Mouse (Mus musculus): ENCODE results near the gene Dclk1. TPM values are rescaled to one million over a fixed set of nuclear protein-coding genes. Genes with fewer than 3 reads are reported as not detected.

The Dclk1 gene
- polyA plus RNA-seq, 1 experiment from 2014 or later = 277 TPM

DNA sequence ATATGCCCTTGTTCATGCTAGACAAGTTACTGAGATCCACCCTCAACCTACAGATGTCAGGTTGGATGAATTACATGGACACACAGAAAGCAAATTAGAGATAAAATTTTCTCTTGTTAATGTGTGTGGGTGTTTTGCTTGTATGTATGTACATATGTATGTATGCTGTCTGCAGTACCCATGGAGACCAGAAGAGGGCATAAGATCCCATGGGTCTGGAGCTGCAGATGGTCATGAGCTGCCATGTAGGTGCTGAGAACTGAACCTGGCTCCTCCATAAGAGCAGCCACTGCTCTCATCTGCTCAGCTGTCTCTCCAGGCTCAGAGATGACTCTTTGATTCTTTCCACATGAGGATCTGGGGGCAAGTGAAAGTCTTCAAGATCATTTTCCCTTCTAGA, 89.5 kb downstream of the Dclk1 start:
- no peaks in the 10 kb centered on the region for H3K27me3 ChIP-seq (replicated peaks; ENCODE audit: control insufficient read depth, insufficient read depth, low read length)
- H3K9me3 ChIP-seq (ENCODE audit: control insufficient read depth, low read length) = no peaks in the 10 kb centered on the region; the same call in 1 of the 2 replicates
- H3K4me2 ChIP-seq (ENCODE audit: low read length) = no peak overlapping the region
- H3K4me1 ChIP-seq (replicated peaks; ENCODE audit: control insufficient read depth, insufficient read depth, low read length) = no peaks in the 10 kb centered on the region
- no peaks in the 10 kb centered on the region for H3K36me3 ChIP-seq (ENCODE audit: control insufficient read depth, insufficient read depth)
- H3K9ac ChIP-seq (replicated peaks; ENCODE audit: low read depth, low read length) = no peak overlapping the region
- no peak overlapping the region for H3K27ac ChIP-seq (ENCODE audit: low read length)
- H3K4me3 ChIP-seq (replicated peaks; ENCODE audit: low read length) = no peak overlapping the region
- ATAC-seq = no peak

DNA sequence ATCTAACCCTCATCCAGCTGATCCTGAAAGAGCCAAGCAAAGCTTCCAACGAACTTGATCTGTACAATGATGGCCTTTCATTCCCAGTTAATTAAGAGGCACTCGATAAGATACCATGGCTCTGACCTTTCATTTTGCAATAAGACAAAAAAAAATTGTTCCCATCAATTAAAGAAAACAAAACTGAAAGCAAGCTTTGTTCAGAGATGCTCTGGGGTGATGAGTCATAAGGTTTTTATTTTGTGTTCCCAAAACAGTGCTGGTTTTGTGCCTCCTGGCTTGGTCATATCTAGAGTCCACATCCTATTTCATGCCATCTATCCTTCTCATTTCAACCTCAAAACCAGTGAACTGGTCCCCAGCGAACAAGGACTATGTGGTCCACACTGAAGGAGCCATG, 91.3 kb downstream of the Dclk1 start:
- Histone ChIP-seq H3K27ac (ENCODE audit: low read length) (no peak overlapping the region), H3K4me3 (replicated peaks; ENCODE audit: low read length) (no peak overlapping the region), H3K27me3 (replicated peaks; ENCODE audit: control insufficient read depth, insufficient read depth, low read length) (no peaks in the 10 kb centered on the region), H3K36me3 (ENCODE audit: control insufficient read depth, insufficient read depth) (no peaks in the 10 kb centered on the region), H3K4me1 (replicated peaks; ENCODE audit: control insufficient read depth, insufficient read depth, low read length) (no peaks in the 10 kb centered on the region), H3K9ac (replicated peaks; ENCODE audit: low read depth, low read length) (no peak overlapping the region), H3K9me3 (ENCODE audit: control insufficient read depth, low read length) (no peaks in the 10 kb centered on the region; the same call in 1 of the 2 replicates), H3K4me2 (ENCODE audit: low read length) (no peak overlapping the region)
- ATAC-seq = no peak
- 55% methylated on average over 3 of the region's 3 CpGs for WGBS

DNA sequence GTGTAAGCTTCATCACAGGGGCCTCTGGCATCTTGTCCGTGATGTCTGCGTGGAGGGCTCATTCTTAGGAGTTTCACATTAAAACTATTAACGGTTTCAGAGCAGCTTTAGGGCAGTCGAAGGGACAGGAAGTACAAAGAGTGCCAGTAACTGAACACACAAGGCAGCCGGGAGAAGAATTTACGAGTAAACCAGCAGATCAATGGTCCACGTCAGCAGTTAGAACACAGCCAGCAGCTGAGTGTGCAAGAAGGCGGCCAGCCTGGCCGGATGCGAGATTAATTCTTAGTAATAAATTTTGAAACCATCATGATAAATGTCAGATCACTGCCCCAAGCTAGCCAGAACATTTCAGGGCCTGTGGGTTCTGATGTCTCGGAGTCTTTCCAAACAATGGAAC, 94.7 kb downstream of the Dclk1 start:
- Histone ChIP-seq H3K27ac (ENCODE audit: low read length) (no peak overlapping the region), H3K36me3 (ENCODE audit: control insufficient read depth, insufficient read depth) (no peaks in the 10 kb centered on the region), H3K4me3 (replicated peaks; ENCODE audit: low read length) (no peak overlapping the region), H3K4me1 (replicated peaks; ENCODE audit: control insufficient read depth, insufficient read depth, low read length) (0 out of 2 replicates have a peak, but pooled peaks cover 2% of the 10 kb centered on the region), H3K27me3 (replicated peaks; ENCODE audit: control insufficient read depth, insufficient read depth, low read length) (no peaks in the 10 kb centered on the region), H3K4me2 (ENCODE audit: low read length) (no peak overlapping the region), H3K9ac (replicated peaks; ENCODE audit: low read depth, low read length) (no peak overlapping the region), H3K9me3 (ENCODE audit: control insufficient read depth, low read length) (no peaks in the 10 kb centered on the region)
- no peak for ATAC-seq
- 91% methylated on average over 11 of the region's 11 CpGs for WGBS

DNA sequence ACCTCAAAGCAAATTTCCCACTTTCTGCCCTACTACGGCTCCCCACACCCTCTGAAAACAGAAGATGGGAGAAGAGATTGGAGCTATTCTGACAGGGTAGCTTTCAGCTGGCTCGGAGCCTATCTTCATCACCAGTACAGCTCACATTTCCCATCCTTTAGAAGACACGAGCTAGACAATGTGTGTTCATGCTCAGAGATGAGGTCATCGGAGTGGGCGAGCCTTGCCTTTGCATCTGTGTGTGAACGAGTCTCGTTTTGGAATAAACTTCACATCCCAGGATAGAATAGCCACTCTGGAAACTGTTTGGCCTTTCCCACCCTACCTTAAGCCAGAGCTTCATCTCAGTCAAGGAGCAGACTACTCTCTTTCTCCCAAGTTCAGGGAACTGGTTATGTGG, 95.5 kb downstream of the Dclk1 start:
- Histone ChIP-seq H3K27ac (ENCODE audit: low read length) (no peak overlapping the region), H3K9ac (replicated peaks; ENCODE audit: low read depth, low read length) (no peak overlapping the region), H3K27me3 (replicated peaks; ENCODE audit: control insufficient read depth, insufficient read depth, low read length) (no peaks in the 10 kb centered on the region), H3K4me1 (replicated peaks; ENCODE audit: control insufficient read depth, insufficient read depth, low read length) (0 out of 2 replicates have a peak, but pooled peaks cover 4% of the 10 kb centered on the region), H3K36me3 (ENCODE audit: control insufficient read depth, insufficient read depth) (no peaks in the 10 kb centered on the region), H3K4me3 (replicated peaks; ENCODE audit: low read length) (no peak overlapping the region), H3K4me2 (ENCODE audit: low read length) (no peak overlapping the region), H3K9me3 (ENCODE audit: control insufficient read depth, low read length) (no peaks in the 10 kb centered on the region)
- 76% methylated on average over 7 of the region's 7 CpGs for WGBS
- no peak for ATAC-seq

DNA sequence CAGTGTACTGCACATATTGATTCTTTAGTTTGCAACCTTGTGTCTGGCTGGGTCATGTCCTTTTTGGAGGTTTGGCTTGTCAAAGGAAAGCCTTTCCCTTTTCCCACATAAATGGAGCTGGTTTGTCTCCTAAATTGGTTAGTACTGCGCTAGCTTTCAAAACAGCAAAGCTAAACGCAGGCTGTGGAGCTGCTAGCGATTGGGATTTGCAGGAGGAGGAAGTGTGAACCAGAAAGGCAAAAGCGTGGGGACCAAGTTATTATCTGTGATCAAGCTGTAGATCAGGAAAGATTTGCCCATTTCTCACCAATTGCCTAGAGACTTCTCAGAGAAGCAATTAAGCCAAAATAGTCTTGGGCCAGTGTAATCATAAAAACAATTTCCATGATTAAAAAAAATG, 100.3 kb downstream of the Dclk1 start:
- Histone ChIP-seq H3K27ac (ENCODE audit: low read length) (no peak overlapping the region), H3K9me3 (ENCODE audit: control insufficient read depth, low read length) (no peaks in the 10 kb centered on the region), H3K4me3 (replicated peaks; ENCODE audit: low read length) (no peak overlapping the region), H3K4me1 (replicated peaks; ENCODE audit: control insufficient read depth, insufficient read depth, low read length) (peaks cover 14% of the 10 kb centered on the region), H3K36me3 (ENCODE audit: control insufficient read depth, insufficient read depth) (no peaks in the 10 kb centered on the region), H3K27me3 (replicated peaks; ENCODE audit: control insufficient read depth, insufficient read depth, low read length) (no peaks in the 10 kb centered on the region), H3K4me2 (ENCODE audit: low read length) (no peak overlapping the region), H3K9ac (replicated peaks; ENCODE audit: low read depth, low read length) (no peak overlapping the region)
- ATAC-seq = no peak
- WGBS = 81% methylated on average over 4 of the region's 4 CpGs

DNA sequence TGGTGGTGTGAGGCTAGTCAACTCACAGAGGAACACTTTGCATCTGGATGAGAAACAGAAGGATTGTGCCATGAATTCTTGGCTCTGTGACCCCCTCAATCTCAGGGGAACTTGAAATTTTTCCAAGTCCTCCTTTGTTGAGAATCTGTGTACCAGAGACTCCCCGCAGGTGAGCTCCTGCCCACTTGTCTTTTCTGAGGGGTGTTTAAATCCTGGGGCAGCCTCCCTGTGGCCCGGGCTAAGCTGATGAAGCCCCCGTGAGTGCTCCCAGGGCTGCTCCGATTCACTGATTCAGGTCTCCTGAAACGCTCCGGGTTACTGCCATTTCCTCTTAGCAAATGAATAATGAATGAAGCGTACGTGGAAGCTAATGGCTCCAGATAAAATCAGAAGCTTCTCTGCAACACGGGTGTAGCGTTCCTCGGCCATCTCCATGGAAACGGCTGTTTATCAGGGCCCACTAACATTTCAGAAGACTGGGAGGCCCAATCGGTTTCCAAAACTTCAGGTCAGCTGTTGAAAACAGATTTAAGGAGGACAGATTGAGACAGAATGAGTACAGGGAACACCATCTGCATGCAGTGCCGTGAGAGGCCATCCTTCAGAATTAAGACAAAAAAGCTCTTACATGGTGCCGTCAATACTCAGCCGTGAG, 105.3 kb downstream of the Dclk1 start:
- Histone ChIP-seq H3K4me1 (replicated peaks; ENCODE audit: control insufficient read depth, insufficient read depth, low read length) (peaks cover 55% of the 10 kb centered on the region), H3K4me3 (replicated peaks; ENCODE audit: low read length) (peak overlapping the region; percentile 14), H3K27me3 (replicated peaks; ENCODE audit: control insufficient read depth, insufficient read depth, low read length) (no peaks in the 10 kb centered on the region), H3K4me2 (ENCODE audit: low read length) (peak overlapping the region; percentile 45), H3K9ac (replicated peaks; ENCODE audit: low read depth, low read length) (peak overlapping the region; percentile 51), H3K27ac (ENCODE audit: low read length) (peak overlapping the region; percentile 87), H3K9me3 (ENCODE audit: control insufficient read depth, low read length) (no peaks in the 10 kb centered on the region), H3K36me3 (ENCODE audit: control insufficient read depth, insufficient read depth) (no peaks in the 10 kb centered on the region)
- ATAC-seq = peak; percentile 34
- WGBS = 5% methylated on average over 16 of the region's 16 CpGs

DNA sequence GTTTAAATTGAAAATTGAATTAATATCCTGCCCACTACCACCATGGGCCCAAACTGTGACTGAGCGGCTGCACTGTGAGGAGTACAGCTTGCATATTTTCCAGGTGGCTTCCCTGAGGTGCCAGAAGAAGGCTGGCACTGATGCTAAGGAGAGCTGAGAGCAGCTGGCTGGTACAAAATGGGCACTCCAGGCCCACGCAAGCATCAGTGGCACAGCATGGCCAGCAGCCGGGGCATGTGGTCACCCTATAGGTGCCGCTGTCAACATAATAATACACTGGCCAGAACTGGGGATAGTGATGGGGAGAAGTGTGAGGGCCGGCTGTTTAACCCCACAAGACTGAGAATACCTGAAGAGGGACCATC, 105.8 kb downstream of the Dclk1 start:
- peak overlapping the region; percentile 45 for H3K4me2 ChIP-seq (ENCODE audit: low read length)
- H3K27ac ChIP-seq (ENCODE audit: low read length) = peak overlapping the region; percentile 87
- no peak overlapping the region for H3K4me3 ChIP-seq (replicated peaks; ENCODE audit: low read length)
- H3K9ac ChIP-seq (replicated peaks; ENCODE audit: low read depth, low read length) = peak overlapping the region; percentile 39
- WGBS = 53% methylated on average over 5 of the region's 5 CpGs
- H3K9me3 ChIP-seq (ENCODE audit: control insufficient read depth, low read length) = no peaks in the 10 kb centered on the region
- H3K27me3 ChIP-seq (replicated peaks; ENCODE audit: control insufficient read depth, insufficient read depth, low read length) = no peaks in the 10 kb centered on the region
- peak; percentile 18; the same call in 1 of the 2 replicates for ATAC-seq
- peaks cover 60% of the 10 kb centered on the region for H3K4me1 ChIP-seq (replicated peaks; ENCODE audit: control insufficient read depth, insufficient read depth, low read length)
- no peaks in the 10 kb centered on the region for H3K36me3 ChIP-seq (ENCODE audit: control insufficient read depth, insufficient read depth)

DNA sequence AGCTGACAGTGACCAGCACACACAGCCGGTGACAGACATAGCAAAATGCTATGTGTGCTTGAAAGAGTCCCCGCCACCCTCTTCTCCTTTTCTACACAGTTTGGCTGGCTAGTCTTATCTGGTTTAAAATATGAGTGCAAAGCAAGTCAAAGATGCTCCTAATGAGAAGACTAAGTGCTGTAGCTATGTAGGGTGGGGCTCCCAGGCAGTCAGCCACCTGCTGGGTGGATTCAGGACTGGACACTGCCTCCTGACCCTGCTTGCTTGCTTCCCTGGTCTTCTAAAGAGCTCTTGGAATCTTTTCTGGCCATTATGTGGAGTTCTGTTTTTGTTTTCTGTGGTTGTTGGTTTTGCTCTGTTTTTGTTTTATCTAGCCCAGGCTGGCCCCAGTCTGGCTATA, 108.0 kb downstream of the Dclk1 start:
- WGBS = 78% methylated on average over 2 of the region's 2 CpGs
- H3K27ac ChIP-seq (ENCODE audit: low read length) = peak overlapping the region; percentile 27; the same call in 1 of the 2 replicates
- no peaks in the 10 kb centered on the region for H3K27me3 ChIP-seq (replicated peaks; ENCODE audit: control insufficient read depth, insufficient read depth, low read length)
- H3K4me1 ChIP-seq (replicated peaks; ENCODE audit: control insufficient read depth, insufficient read depth, low read length) = peaks cover 76% of the 10 kb centered on the region
- H3K9ac ChIP-seq (replicated peaks; ENCODE audit: low read depth, low read length) = no peak overlapping the region
- H3K9me3 ChIP-seq (ENCODE audit: control insufficient read depth, low read length) = no peaks in the 10 kb centered on the region
- no peak for ATAC-seq
- H3K4me3 ChIP-seq (replicated peaks; ENCODE audit: low read length) = no peak overlapping the region
- no peak overlapping the region for H3K4me2 ChIP-seq (ENCODE audit: low read length)
- no peaks in the 10 kb centered on the region for H3K36me3 ChIP-seq (ENCODE audit: control insufficient read depth, insufficient read depth)

DNA sequence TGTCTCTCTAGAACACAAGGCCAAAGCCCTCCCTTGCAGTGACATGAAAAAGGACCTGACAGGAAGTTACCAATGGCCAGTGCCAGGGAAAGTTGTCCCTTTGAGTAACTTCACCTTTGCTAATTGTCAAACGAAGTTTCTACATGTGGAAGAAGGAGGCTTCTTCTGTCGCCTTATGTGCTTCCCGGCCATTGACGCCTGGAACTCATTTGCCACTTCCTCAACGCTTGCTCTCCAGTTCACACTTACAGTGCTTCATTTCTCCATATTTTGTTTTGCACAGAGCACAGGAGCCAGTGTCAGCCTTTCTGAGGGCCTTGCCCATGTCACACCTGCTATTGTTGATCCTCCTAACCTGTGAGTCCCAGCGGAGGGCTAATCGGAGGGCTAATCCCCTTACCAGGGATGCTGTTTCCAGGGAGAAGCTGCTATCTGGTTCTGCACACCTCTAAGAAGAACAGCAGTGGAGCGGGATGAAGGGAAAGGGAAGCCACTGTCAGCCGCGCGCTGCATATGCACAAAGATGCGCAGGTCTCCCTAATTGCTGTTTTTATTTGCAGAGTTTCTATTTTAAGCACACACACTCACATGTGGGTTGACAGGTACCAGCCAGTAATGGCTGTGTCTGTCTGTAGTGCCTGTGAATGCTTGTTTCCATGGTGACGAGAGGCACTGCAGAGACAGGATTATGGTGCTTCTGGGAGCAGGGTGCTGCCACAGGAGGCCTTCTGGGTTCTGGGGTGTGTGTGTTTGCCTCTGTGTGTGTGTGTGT, 109.3 kb downstream of the Dclk1 start:
- Histone ChIP-seq H3K27me3 (replicated peaks; ENCODE audit: control insufficient read depth, insufficient read depth, low read length) (no peaks in the 10 kb centered on the region), H3K4me1 (replicated peaks; ENCODE audit: control insufficient read depth, insufficient read depth, low read length) (peaks cover 76% of the 10 kb centered on the region), H3K4me3 (replicated peaks; ENCODE audit: low read length) (no peak overlapping the region), H3K9me3 (ENCODE audit: control insufficient read depth, low read length) (no peaks in the 10 kb centered on the region), H3K36me3 (ENCODE audit: control insufficient read depth, insufficient read depth) (no peaks in the 10 kb centered on the region), H3K27ac (ENCODE audit: low read length) (peak overlapping the region; percentile 94), H3K9ac (replicated peaks; ENCODE audit: low read depth, low read length) (peak overlapping the region; percentile 31; the same call in 1 of the 2 replicates), H3K4me2 (ENCODE audit: low read length) (peak overlapping the region; percentile 18)
- ATAC-seq = peak; percentile 88
- WGBS = 28% methylated on average over 13 of the region's 13 CpGs

Data from forebrain, embryonic 16.5 days (tissue).